In the genomic region with DNA sequence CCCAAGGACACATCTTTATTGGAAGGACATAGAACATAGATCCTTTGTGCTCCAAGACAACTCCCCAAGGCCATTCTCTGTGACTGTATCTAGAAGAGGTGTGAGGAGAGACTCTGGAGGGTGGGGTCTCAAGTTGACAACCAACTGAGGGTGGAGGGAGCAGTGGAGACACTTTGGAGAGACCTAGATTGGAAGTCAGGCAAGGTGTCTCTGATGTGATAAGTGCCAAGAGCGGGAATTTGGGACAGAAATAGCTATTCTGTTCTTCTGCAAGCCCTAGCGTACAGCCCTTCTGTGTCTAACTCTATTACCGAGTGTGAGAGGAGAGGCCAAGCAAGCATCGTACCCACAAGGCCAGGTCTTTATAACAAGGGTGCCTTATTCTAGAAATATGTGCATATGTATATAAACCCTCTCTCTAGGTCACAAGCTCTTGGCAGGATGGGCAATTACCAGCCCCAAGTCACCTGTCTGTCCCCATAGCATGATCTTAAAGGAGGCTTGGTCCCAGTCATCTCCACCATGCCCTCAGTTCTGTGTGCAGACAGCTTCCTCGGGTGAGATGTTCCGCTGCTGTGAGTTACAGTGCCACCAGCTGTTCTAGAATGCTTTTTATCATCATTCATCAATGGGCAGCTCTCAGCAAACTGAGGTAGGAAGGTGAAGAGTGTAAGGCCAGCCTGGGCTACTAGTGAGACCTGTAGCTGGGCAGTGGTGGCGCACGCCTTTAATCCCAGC, we compare ENCODE assay signal across 16 mouse cellular contexts. TPM values are rescaled to one million over a fixed set of nuclear protein-coding genes. Genes with fewer than 3 reads are reported as not detected.
DNase-seq lines count a peak whose midpoint lies in the region; ATAC-seq and TF ChIP-seq lines count a peak whose summit lies in the region.
"Had no signal": no experiment of that assay in that cellular context is flagged by ENCODE, and none has a peak within 500 bp of the region (broad histone marks: within the 10 kb centered on the region; RNA-seq: fewer than 3 reads in every experiment).

No protein-coding gene starts in this region.

- TF ChIP-seq CTCF in lung, embryonic 14.5 days (IDR thresholded peaks at IDR 0.05; ENCODE audit: low read depth): no peak
- TF ChIP-seq CTCF in lung, adult 2 months (IDR thresholded peaks at IDR 0.05; ENCODE audit: insufficient read depth, low read length): no peak
- TF ChIP-seq CTCF in layer of hippocampus, adult 2 months (conservative IDR thresholded peaks at IDR 0.05): no peak

- H3K4me2 ChIP-seq in lung, embryonic 14.5 days: no peak overlapping the region
- H3K4me2 ChIP-seq in liver, embryonic 12.5 days: peak overlapping the region; percentile 54
- H3K4me2 ChIP-seq: hindbrain, embryonic 13.5 days; neural tube, embryonic 13.5 days had no signal

- no peaks in the 10 kb centered on the region for H3K27me3 ChIP-seq in lung, embryonic 14.5 days (ENCODE audit: insufficient read depth, low read length)
- H3K27me3 ChIP-seq in embryonic facial prominence, embryonic 10.5 days (replicated peaks; ENCODE audit: low read depth, poor library complexity, severe bottlenecking): no peaks in the 10 kb centered on the region
- no peaks in the 10 kb centered on the region for H3K27me3 ChIP-seq in liver, embryonic 12.5 days (replicated peaks)
- H3K27me3 ChIP-seq: hindbrain, embryonic 13.5 days; neural tube, embryonic 13.5 days had no signal

- H3K36me3 ChIP-seq in lung, embryonic 14.5 days (ENCODE audit: insufficient read depth): no peaks in the 10 kb centered on the region
- no peaks in the 10 kb centered on the region for H3K36me3 ChIP-seq in embryonic facial prominence, embryonic 10.5 days (replicated peaks)
- H3K36me3 ChIP-seq in liver, embryonic 12.5 days: peaks cover 6% of the 10 kb centered on the region
- H3K36me3 ChIP-seq: hindbrain, embryonic 13.5 days; neural tube, embryonic 13.5 days had no signal

- H3K9me3 ChIP-seq in lung, embryonic 14.5 days (ENCODE audit: low read depth, low read length): no peaks in the 10 kb centered on the region
- H3K9me3 ChIP-seq in embryonic facial prominence, embryonic 10.5 days: no peaks in the 10 kb centered on the region
- H3K9me3 ChIP-seq in liver, embryonic 12.5 days (replicated peaks): no peaks in the 10 kb centered on the region
- H3K9me3 ChIP-seq: hindbrain, embryonic 13.5 days; neural tube, embryonic 13.5 days had no signal

- DNase-seq in lung, embryonic 14.5 days: no peak
- no peak for DNase-seq in lung, adult 2 months
- DNase-seq in embryonic facial prominence, embryonic 10.5 days (ENCODE audit: low spot score): no peak
- DNase-seq in spleen, postnatal 36 days (ENCODE audit: low spot score in 2 of 2): peak; percentile 44 to 70
- DNase-seq in layer of hippocampus, adult 2 months (ENCODE audit: low spot score in 2 of 2): no peak
- no peak for DNase-seq in adrenal gland, adult 8-10 months
- DNase-seq in cerebellum, postnatal 25 days: no peak
- DNase-seq: kidney, adult 8-10 months; left cerebral cortex, postnatal 4 days; lung, postnatal 10 days had no signal

- H3K4me1 ChIP-seq in lung, embryonic 14.5 days (ENCODE audit: insufficient read depth): no peaks in the 10 kb centered on the region
- H3K4me1 ChIP-seq in lung, adult 2 months (ENCODE audit: control insufficient read depth, insufficient read depth, low read length): no peaks in the 10 kb centered on the region
- H3K4me1 ChIP-seq in embryonic facial prominence, embryonic 10.5 days: 0 out of 2 replicates have a peak, but pooled peaks cover 3% of the 10 kb centered on the region
- peaks cover 81% of the 10 kb centered on the region for H3K4me1 ChIP-seq in liver, embryonic 12.5 days
- H3K4me1 ChIP-seq: hindbrain, embryonic 13.5 days; neural tube, embryonic 13.5 days had no signal

- H3K27ac ChIP-seq in lung, embryonic 14.5 days (ENCODE audit: low read depth): peak overlapping the region; percentile 12; the same call in 1 of the 2 replicates
- peak overlapping the region; percentile 19 for H3K27ac ChIP-seq in embryonic facial prominence, embryonic 10.5 days (replicated peaks)
- H3K27ac ChIP-seq in liver, embryonic 12.5 days: peak overlapping the region; percentile 99
- no peak overlapping the region for H3K27ac ChIP-seq in layer of hippocampus, adult 2 months
- H3K27ac ChIP-seq: hindbrain, embryonic 13.5 days; neural tube, embryonic 13.5 days had no signal

- no peak for TF ChIP-seq POLR2A in lung, adult 2 months (IDR thresholded peaks at IDR 0.05; ENCODE audit: borderline replicate concordance, extremely low read depth, low read depth, low read length)

- H3K4me3 ChIP-seq in lung, embryonic 14.5 days (ENCODE audit: low read depth, low read length): no peak overlapping the region
- no peak overlapping the region for H3K4me3 ChIP-seq in lung, adult 2 months (replicated peaks; ENCODE audit: extremely low read depth, low read depth, low read length)
- H3K4me3 ChIP-seq in embryonic facial prominence, embryonic 10.5 days: no peak overlapping the region
- H3K4me3 ChIP-seq in liver, embryonic 12.5 days: peak overlapping the region; percentile 12; the same call in 1 of the 2 replicates
- H3K4me3 ChIP-seq in layer of hippocampus, adult 2 months: no peak overlapping the region
- H3K4me3 ChIP-seq: hindbrain, embryonic 13.5 days; neural tube, embryonic 13.5 days had no signal

- 84% methylated on average over 8 of the region's 8 CpGs for WGBS in lung, embryonic 14.5 days
- 85% methylated on average over 8 of the region's 8 CpGs for WGBS in lung, adult 2 months
- 88% methylated on average over 8 of the region's 8 CpGs for WGBS in embryonic facial prominence, embryonic 10.5 days
- WGBS in liver, embryonic 12.5 days (ENCODE audit: insufficient replicate concordance): 37% methylated on average over 8 of the region's 8 CpGs

- H3K9ac ChIP-seq in lung, embryonic 14.5 days: no peak overlapping the region
- peak overlapping the region; percentile 78 for H3K9ac ChIP-seq in liver, embryonic 12.5 days
- H3K9ac ChIP-seq: hindbrain, embryonic 13.5 days; neural tube, embryonic 13.5 days had no signal

- no peak for ATAC-seq in lung, embryonic 14.5 days (ENCODE audit: insufficient read depth)
- peak; percentile 84 for ATAC-seq in liver, embryonic 12.5 days
- ATAC-seq: CD4-positive, CD25-positive, alpha-beta regulatory T cell, adult 4 months; midbrain, embryonic 16.5 days had no signal

RNA-seq across cellular contexts. Expression of gene Hemgn, which starts 6.2 kb away (rescaled TPM):
- 0.55 and 0.74 TPM in 2 replicates for polyA plus RNA-seq in lung, embryonic 14.5 days (2014; fragmentation: Nextera tagmentation; extraction: Ambion mirVana)
- not detected in 2 replicates for polyA plus RNA-seq in lung, adult 2 months (2012; rRNA removed)
- polyA plus RNA-seq in embryonic facial prominence, embryonic 10.5 days (2016; fragmentation: Nextera tagmentation; extraction: Ambion mirVana): 9.9 and 13.6 TPM in 2 replicates
- polyA plus RNA-seq in liver, embryonic 12.5 days (2016; fragmentation: Nextera tagmentation; extraction: Ambion mirVana): 425 and 445 TPM in 2 replicates
- not detected for total RNA-seq in layer of hippocampus, adult 2 months (2021)
- under 1 TPM in 1 of 4 experiments, not detected in 3; 0.11 TPM for total RNA-seq in adrenal gland, adult 8-10 months (2022)
- total RNA-seq: layer of hippocampus, adult 8-10 months; left cerebral cortex, postnatal 4 days had no signal
- polyA plus RNA-seq: midbrain, embryonic 16.5 days had no signal

RNA-seq across cellular contexts. Expression of gene Trmo, which starts 17.9 kb away (rescaled TPM):
- 9.2 and 9.4 TPM in 2 replicates for polyA plus RNA-seq in lung, embryonic 14.5 days (2014; fragmentation: Nextera tagmentation; extraction: Ambion mirVana)
- polyA plus RNA-seq in lung, adult 2 months (2012; rRNA removed): 4.3 and 5.5 TPM in 2 replicates
- 12.3 and 12.7 TPM in 2 replicates for polyA plus RNA-seq in embryonic facial prominence, embryonic 10.5 days (2016; fragmentation: Nextera tagmentation; extraction: Ambion mirVana)
- 9.2 and 11.5 TPM in 2 replicates for polyA plus RNA-seq in liver, embryonic 12.5 days (2016; fragmentation: Nextera tagmentation; extraction: Ambion mirVana)
- total RNA-seq in layer of hippocampus, adult 2 months (2021): 1 to 10 TPM; 4.6 to 4.8 TPM
- total RNA-seq in adrenal gland, adult 8-10 months (2022): 1 to 10 TPM; 5.6 to 7.8 (median 6.7) TPM

RNA-seq across cellular contexts. Expression of gene Anp32b, which starts 43.6 kb away (rescaled TPM):
- polyA plus RNA-seq in lung, embryonic 14.5 days (2014; fragmentation: Nextera tagmentation; extraction: Ambion mirVana): 315 and 330 TPM in 2 replicates
- polyA plus RNA-seq in lung, adult 2 months (2012; rRNA removed): 14.4 and 19.2 TPM in 2 replicates
- polyA plus RNA-seq in embryonic facial prominence, embryonic 10.5 days (2016; fragmentation: Nextera tagmentation; extraction: Ambion mirVana): 427 and 431 TPM in 2 replicates
- polyA plus RNA-seq in liver, embryonic 12.5 days (2016; fragmentation: Nextera tagmentation; extraction: Ambion mirVana): 669 and 722 TPM in 2 replicates
- 10 to 100 TPM; 54.4 to 56.5 TPM for total RNA-seq in layer of hippocampus, adult 2 months (2021)
- total RNA-seq in adrenal gland, adult 8-10 months (2022): 100 to 1,000 TPM; 104 to 129 (median 117) TPM

Comparison
In these comparisons a context has a peak if more than half of its experiments do, and no peak if none do; other contexts are left out.
1. RNA of gene Anp32b, which starts 43.6 kb away (polyA plus RNA-seq): 669 to 722 TPM in liver, embryonic 12.5 days, 427 to 431 TPM in embryonic facial prominence, embryonic 10.5 days and 315 to 330 TPM in lung, embryonic 14.5 days; 14.4 to 19.2 TPM in lung, adult 2 months; every median in the first group is over 10 times any median in the second.
2. DNase-seq: peak in spleen, postnatal 36 days (2 of 2); none in lung, embryonic 14.5 days (single experiment), lung, adult 2 months (single experiment), embryonic facial prominence, embryonic 10.5 days (single experiment), layer of hippocampus, adult 2 months (0 of 2), adrenal gland, adult 8-10 months (single experiment) and cerebellum, postnatal 25 days (0 of 2).
3. RNA of gene Hemgn, which starts 6.2 kb away (polyA plus RNA-seq): 425 to 445 TPM in liver, embryonic 12.5 days; 9.9 to 13.6 TPM in embryonic facial prominence, embryonic 10.5 days, 0.55 to 0.74 TPM in lung, embryonic 14.5 days and not detected in lung, adult 2 months; every median in the first group is over 10 times any median in the second.